12 mouse cellular contexts compared by ENCODE assay signal in genomic region chr11:51418807-51419206, GRCm38 (mm10).
DNase-seq lines count a peak whose midpoint lies in the region; ATAC-seq and TF ChIP-seq lines count a peak whose summit lies in the region.
"Had no signal": no experiment of that assay in that cellular context is flagged by ENCODE, and none has a peak within 500 bp of the region (broad histone marks: within the 10 kb centered on the region; RNA-seq: fewer than 3 reads in every experiment).

No protein-coding gene starts in this region.

- peak; percentile 33 for DNase-seq in kidney, postnatal 10 days
- no peak for DNase-seq in kidney, adult 9 months
- DNase-seq in heart, adult 11 months: peak; percentile 97
- DNase-seq in layer of hippocampus, adult 2 months (ENCODE audit: low spot score in 2 of 2): no peak
- no peak for DNase-seq in yolk sac, embryonic 10.5 days (ENCODE audit: low spot score)
- DNase-seq: cerebellum, postnatal 25 days; spleen, adult 18-20 months; thymus, postnatal 36 days had no signal

- no peak overlapping the region for H3K4me2 ChIP-seq in heart, embryonic 13.5 days
- H3K4me2 ChIP-seq in limb, embryonic 15.5 days: no peak overlapping the region
- H3K4me2 ChIP-seq: forebrain, embryonic 13.5 days; midbrain, embryonic 15.5 days had no signal

- no peaks in the 10 kb centered on the region for H3K9me3 ChIP-seq in heart, embryonic 13.5 days
- H3K9me3 ChIP-seq in limb, embryonic 15.5 days: no peaks in the 10 kb centered on the region
- H3K9me3 ChIP-seq: forebrain, embryonic 13.5 days; midbrain, embryonic 15.5 days had no signal

- H3K4me1 ChIP-seq in heart, embryonic 13.5 days: peaks cover 18% of the 10 kb centered on the region
- H3K4me1 ChIP-seq in limb, embryonic 15.5 days: peaks cover 19% of the 10 kb centered on the region
- H3K4me1 ChIP-seq: midbrain, embryonic 15.5 days had no signal

- H3K9ac ChIP-seq in heart, embryonic 13.5 days: no peak overlapping the region
- no peak overlapping the region for H3K9ac ChIP-seq in limb, embryonic 15.5 days
- H3K9ac ChIP-seq: forebrain, embryonic 13.5 days; midbrain, embryonic 15.5 days had no signal

- 23% methylated on average over 3 of the region's 3 CpGs for WGBS in heart, embryonic 13.5 days
- WGBS in limb, embryonic 15.5 days: 21% methylated on average over 3 of the region's 3 CpGs

- peak overlapping the region; percentile 59 for H3K27ac ChIP-seq in heart, embryonic 13.5 days (replicated peaks)
- H3K27ac ChIP-seq in limb, embryonic 15.5 days: peak overlapping the region; percentile 5; the same call in 1 of the 2 replicates
- H3K27ac ChIP-seq in layer of hippocampus, adult 2 months: no peak overlapping the region
- H3K27ac ChIP-seq: forebrain, embryonic 13.5 days; midbrain, embryonic 15.5 days had no signal

- peaks cover 60% of the 10 kb centered on the region for H3K27me3 ChIP-seq in heart, embryonic 13.5 days (replicated peaks)
- no peaks in the 10 kb centered on the region for H3K27me3 ChIP-seq in limb, embryonic 15.5 days
- H3K27me3 ChIP-seq: forebrain, embryonic 13.5 days; midbrain, embryonic 15.5 days had no signal

- no peak for TF ChIP-seq CTCF in layer of hippocampus, adult 2 months (conservative IDR thresholded peaks at IDR 0.05)

- H3K4me3 ChIP-seq in heart, embryonic 13.5 days: no peak overlapping the region
- no peak overlapping the region for H3K4me3 ChIP-seq in limb, embryonic 15.5 days
- H3K4me3 ChIP-seq in layer of hippocampus, adult 2 months: no peak overlapping the region
- H3K4me3 ChIP-seq: forebrain, embryonic 13.5 days; midbrain, embryonic 15.5 days had no signal

- ATAC-seq in heart, embryonic 13.5 days (ENCODE audit: extremely low read depth, insufficient number of reproducible peaks, low FRiP score, low TSS enrichment): no peak
- ATAC-seq in limb, embryonic 15.5 days (ENCODE audit: insufficient number of reproducible peaks, low FRiP score, low TSS enrichment, low read depth): no peak
- ATAC-seq: forebrain, embryonic 13.5 days; midbrain, embryonic 15.5 days had no signal

- H3K36me3 ChIP-seq in heart, embryonic 13.5 days: no peaks in the 10 kb centered on the region
- no peaks in the 10 kb centered on the region for H3K36me3 ChIP-seq in limb, embryonic 15.5 days
- H3K36me3 ChIP-seq: midbrain, embryonic 15.5 days had no signal

Comparison
In these comparisons a context has a peak if more than half of its experiments do, and no peak if none do; other contexts are left out.
1. DNase-seq: peak in kidney, postnatal 10 days (single experiment) and heart, adult 11 months (single experiment); none in kidney, adult 9 months (single experiment), layer of hippocampus, adult 2 months (0 of 2) and yolk sac, embryonic 10.5 days (single experiment).